Mouse (Mus musculus) ovary, postnatal 36 days (tissue): ENCODE data around the gene Armc3.
A peak's percentile ranks its signal among the peaks of the same experiment; 100 is the strongest.

Source experiments
- DNase-seq: peaks from one replicate; pipeline ENCODE4 v3.0.0; 2022; ENCODE audit warnings: low spot score, mixed read lengths

Gene Armc3

DNA sequence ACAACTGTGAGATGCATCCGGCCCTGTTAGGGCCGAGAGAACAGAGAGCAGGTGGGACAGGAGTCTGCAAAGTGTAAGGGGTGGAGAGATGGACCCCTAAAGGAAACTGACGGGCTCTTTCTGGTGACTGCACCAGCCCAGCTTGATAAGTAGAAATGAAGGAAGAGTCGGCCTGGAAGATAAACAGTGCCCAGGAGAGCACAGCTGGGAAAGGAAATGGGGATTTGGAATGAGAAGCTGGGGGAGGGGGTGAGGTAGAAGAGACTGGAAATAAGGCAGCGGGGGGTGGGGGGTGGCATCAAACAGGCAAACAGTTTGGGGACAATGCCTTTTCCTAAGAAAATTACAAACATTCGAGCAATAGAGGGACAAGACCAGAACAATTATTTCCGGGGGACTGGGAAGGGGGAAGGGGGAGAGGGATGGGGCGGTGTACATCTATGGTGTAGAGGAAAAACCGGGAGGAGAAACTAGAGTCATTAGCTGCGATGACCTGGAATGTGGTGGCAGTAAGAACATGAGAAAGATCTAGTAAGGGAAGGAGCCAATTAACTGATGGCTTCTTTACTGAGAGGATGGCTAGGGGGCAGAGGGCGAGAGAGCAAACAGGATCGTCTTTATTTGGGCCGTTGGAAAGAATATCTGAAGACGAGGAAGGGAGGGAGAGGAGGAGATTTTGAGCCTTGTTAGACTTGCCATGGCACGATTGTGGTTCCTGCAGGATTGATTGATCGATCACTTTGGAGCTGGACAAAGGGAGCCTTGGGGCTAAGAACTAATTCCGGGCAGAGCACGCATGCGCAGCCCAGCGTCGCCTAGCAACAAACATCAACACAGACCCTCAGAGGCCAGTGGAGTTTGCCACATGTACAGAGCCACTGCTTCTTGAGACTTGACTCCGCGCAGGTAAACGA is at the start of gene Armc3:
Gene Armc3 (plus strand): TSS at position 851 of the 914 bp plus-strand sequence.
- DNase-seq, result peak; percentile 64

DNA sequence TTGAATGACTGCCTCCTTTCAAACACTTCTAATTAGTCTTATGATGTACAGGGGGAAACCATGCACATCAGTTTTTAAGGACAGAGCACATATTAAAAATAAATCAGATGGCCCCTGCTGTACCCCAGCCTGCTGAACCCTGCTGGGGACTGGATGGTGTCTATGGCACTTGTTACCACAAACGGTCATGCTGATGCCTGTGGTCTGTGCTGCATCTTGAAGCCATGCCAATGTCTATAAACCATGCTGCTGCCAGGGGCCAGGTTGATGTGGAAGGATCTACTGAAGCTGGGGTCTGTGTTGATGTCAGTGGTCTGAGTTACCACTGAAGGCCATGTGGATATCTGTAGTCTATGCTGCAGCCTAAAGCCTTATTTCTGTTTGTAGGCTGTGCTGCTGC is 46.4 kb upstream of the Armc3 start:
- DNase-seq, result no peak

GRCm38 (mm10) chr2:19156176-19156575 is 42.9 kb upstream of the Armc3 start:
- no peak for DNase-seq

DNA sequence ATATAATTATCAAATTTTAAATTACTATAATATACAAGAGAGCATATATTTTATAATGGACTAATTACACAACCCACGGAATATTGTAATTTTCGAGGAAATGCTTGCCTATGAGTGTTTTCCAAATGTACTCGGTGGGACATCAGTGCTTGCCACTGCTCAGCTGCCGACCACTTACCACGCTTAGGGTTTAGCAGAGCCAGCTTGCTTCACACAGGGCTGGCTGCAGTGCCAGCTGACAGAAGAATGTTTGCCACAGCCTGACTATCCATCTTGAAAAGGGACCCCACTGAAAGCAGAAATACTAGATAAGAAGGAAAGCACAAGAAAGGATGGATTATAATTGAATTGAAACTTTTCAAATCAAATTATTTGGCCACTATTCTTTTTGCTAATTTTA is 39.6 kb upstream of the Armc3 start:
- DNase-seq, result no peak

DNA sequence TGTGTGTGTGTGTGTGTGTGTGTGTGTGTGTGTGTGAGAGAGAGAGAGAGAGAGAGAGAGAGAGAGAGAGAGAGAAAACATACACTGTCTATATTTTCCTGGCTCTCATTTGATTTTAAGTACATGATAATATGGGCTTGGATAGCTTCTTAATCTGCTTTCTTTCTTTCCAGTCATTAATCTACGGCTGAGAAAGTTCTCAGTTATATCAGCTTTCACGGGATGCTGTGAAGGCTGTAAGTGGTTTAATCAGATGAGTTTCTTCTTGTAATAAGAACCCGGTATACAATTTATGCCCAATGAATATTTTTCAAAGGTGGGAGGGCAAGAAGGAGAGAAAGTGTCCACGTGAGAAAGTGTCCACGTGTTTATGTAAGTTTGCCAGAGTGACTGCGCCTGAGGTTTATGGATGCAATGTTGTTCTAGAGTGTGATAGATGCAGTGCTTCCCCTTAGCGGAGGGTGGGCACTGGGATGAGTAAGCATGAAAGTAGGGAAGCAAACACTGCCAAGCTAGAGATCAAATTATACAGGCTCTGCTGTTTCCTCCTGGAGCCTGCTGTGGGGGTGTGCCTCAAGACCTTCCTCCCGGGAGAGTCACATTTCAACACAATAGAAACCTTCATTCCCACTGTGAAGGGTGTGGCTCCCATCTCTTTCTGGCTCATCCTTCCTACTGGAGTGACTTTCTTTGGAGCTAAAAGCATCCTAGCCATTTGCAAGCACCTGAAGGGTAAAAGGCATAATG is 38.6 kb upstream of the Armc3 start:
- no peak for DNase-seq

- DNase-seq, result no peak
These were observed 34.9 kb upstream of the Armc3 start for GRCm38 (mm10) chr2:19164234-19164633.

DNA sequence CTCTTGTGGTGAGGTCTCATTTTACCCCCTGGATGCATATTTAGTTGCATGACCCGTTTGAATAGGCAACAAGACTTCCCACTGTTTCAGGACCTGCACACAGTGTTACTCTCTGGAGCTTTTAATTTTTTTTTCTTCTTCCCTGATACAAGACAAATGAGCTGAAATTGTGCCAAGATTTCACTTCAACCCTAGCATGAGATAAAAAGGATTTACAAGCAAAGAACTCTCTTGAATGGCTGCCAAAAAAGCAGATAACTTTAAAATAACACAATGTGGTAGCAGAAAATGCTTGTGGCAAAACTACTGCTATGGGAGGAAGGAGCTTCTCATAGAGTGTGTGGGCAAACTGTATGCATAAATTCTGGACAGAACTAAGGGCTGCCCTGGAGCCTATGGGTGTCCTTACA is 22.3 kb upstream of the Armc3 start:
- DNase-seq, result no peak

DNA sequence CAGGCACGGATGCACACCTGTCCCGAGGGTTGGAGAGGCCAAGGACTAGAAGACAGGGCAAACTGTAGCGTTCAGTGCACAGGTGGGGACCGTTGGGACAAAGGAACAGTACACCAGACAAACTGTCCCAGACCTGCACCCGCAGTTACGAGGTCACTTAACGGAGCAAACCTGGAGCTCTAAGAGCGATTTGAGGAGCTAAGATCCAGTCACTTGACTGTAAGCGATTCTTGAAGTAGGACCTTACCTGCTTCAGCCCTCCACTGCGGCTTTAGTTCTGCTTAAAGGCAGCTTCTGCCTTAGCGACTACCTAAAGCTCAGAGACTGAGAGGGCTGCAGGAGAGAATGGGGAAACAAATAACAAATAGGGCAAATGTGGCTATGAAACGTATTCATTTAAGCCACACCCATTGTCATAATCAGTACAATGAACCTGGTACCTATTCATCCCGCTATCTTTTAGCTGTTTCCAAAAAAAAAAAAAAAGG is 308 bp downstream of the Armc3 start:
- DNase-seq, result no peak

GRCm38 (mm10) chr2:19200112-19200511 is 1.0 kb downstream of the Armc3 start:
- no peak for DNase-seq

DNA sequence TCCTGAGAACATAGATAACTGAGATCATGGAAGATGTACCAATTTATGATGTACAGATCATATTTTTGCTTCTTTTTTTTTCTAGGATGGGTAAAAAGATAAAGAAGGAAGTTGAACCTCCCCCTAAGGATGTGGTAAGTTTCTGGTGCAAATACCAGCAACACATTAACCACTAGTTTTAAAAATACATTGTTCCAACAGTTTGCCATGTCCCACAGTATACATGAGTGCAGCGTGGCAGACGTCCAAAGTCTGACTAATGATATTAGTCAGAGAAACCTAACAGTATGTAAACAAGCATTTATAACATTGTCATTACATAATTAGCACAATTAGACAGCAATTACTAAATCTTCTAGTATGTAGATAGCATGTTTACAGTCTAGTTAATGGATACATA is 2.6 kb downstream of the Armc3 start:
- no peak for DNase-seq

DNA sequence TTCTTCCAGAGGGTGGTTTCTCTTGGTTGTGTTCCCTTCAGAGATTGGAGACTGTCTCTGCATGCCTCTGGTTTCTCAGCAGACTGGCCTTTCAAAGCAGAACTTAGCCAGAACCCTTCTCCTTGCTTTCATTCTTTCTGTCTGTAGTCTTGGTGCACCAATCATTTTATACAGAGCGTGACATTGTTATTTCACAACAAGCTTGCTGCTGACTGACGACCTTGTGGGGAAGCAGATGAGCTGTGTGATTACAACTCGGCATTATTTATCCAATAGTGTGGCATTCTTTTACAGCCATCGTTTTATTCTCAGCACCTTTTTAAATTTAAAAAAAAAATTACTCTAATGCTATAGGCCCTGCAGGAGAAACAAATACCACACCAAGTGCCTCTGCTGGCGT is 35.2 kb downstream of the Armc3 start:
- no peak for DNase-seq

GRCm38 (mm10) chr2:19235193-19235592 is 36.1 kb downstream of the Armc3 start:
- no peak for DNase-seq

DNA sequence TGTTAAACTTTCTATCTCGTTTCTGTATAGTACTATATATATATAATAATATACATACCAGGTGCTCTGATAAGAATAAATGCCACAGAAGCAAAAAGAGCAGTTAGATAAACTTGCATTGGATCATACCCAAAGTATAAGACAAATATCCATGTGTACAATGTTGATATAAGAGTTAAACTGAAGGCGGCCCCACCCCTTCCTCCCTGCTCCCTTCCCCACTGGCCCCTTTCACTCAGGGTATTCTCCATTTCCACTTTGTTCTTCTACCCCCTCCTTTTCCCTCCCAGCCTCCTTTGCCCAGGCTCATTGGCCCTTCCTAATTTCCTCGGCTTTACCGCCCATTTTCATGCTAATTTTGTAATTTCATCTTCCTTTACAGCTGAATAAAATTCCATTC is 36.5 kb downstream of the Armc3 start:
- DNase-seq, result no peak

GRCm38 (mm10) chr2:19238771-19239170 is 39.7 kb downstream of the Armc3 start:
- DNase-seq, result no peak

- DNase-seq, result no peak
These were observed 50.5 kb downstream of the Armc3 start for GRCm38 (mm10) chr2:19249611-19250010.

DNA sequence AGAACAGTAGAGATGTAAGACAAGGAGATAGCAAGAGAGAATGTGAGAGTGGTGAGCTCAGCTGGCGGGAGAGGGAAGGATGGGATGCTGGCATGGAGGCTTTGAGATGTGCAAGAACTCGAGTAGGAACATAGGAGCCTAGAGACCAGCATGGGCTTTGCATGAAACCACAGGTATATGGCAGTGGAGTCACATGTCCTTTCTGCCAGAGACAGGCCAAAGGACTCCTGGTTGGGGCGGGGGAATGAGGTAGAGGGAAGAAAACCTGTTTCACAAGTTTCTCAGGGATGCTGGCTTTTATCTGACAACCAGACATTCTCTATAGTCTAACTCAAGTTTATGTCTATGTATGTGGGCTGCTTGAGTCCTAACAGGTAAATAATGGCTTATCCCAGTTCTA is 55.9 kb downstream of the Armc3 start:
- no peak for DNase-seq

DNA sequence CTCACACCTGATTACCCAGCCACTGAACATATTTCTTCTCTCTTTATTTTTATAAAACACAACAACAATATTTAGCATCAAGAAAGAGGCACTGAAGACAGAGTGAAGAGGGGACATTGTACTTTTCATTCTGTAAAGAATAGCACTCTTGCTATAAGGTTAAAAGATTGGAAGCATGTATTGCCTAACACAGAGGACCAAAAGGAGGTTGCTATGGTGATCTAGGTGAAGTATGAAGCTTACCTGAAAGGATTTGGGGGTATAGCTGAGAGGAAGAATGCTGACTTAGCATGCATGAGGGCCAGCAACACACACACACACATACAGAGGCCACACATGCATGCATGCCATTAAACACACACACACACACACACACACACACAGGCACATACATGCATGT is 58.2 kb downstream of the Armc3 start:
- no peak for DNase-seq

DNA sequence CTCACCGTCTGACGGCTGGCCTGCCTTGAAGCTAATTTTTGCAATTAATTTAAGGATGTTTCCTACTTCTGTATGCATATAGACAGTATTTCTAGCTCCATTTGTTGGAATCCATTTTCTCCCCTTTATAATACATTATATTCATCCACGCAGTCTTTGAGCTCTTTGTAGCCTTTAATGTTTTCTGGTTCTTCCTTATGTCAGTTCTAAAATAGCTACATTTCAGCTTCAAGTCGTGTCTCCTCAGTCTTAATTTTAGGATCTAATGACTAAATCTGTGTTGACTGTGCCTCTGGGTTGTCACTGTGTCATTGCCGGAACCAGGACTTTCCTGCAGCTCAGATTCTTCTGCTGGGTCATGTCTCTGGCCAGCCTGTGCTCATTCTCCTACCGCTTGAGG is 61.3 kb downstream of the Armc3 start:
- DNase-seq, result no peak

DNA sequence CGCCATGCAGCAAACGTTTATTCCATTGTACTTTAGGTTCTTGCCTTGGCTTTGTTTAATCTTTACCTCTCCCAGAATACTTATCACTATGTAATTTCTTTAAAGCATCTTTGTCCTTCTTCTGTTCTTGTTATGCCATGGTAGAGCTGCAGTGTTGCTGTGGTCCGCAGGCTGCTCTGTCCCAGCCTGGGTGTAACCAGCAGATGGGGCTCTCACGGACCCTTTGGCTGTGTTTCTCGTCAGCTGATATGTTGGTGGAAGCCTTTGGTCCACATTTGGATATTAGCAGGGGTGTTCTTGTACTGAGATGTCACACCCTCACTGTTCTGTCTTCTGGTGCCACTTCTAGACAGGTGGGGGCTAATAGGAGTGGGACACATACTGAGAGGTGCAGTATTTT is 64.3 kb downstream of the Armc3 start:
- DNase-seq, result peak; percentile 9

GRCm38 (mm10) chr2:19265834-19266233 is 66.7 kb downstream of the Armc3 start:
- DNase-seq, result no peak

DNA sequence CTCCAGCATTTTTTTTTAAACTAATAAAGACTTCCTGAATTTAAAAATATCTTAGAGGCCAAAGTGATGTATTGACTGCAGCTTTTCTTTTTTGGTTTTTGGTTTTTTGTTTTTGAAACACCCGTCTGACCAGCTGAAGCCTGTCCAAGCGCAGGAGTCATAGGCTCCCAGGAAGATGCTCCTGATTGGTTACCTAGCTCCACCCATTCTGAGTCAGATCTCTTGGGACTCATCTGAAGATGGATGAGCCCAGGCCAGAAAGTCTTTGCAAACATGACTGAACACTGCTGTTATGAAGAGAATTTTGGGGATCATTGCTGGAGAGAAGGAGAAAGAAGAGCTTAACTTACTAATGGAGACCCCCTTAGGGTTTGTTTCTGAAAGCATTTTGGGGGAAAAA is 68.3 kb downstream of the Armc3 start:
- DNase-seq, result no peak

GRCm38 (mm10) chr2:19269955-19270354 is 70.9 kb downstream of the Armc3 start:
- no peak for DNase-seq

- DNase-seq, result no peak
These were observed 71.6 kb downstream of the Armc3 start for GRCm38 (mm10) chr2:19270709-19271120.
